Mouse (Mus musculus) cerebral cortex, adult 2 months (tissue): ENCODE measurements around the gene Camkv.

Experiments used
- WGBS: fragments of 180-500 bp; shearing (Covaris S2); methylation state at CpG from one replicate; pipeline ENCODE4 v1.1.7; 2018; 5-methylcytosine and 5-hydroxymethylcytosine counted together

The Camkv gene

DNA sequence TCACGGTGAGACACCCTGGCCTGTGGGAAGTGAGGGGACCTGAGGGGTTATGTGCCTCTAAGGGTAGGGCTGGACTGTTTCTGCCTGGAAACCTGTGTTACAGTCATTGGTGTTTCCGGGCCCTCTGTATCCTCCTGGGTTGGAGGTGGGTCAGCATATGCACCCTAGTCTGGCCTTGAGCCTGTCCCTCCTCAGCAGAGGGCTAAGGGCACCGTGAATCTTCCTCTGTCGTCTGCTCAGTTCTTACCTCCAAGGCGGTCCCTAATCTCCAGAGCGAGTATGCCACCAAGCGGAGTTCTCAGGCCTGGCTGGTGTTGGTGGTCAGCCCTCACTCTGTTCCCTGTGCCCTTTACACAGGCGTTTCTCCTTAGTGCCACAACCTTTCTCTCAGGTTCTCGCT is 27.4 kb downstream of the Camkv start:
- 94% methylated on average over 9 of the region's 9 CpGs for WGBS

GRCm38 (mm10) chr9:107963700-107964099 is 28.2 kb downstream of the Camkv start:
- 13% methylated on average over 5 of the region's 5 CpGs for WGBS

- 88% methylated on average over 9 of the region's 9 CpGs for WGBS
Measured at GRCm38 (mm10) chr9:107964681-107965080, 29.2 kb downstream of the Camkv start.

- 89% methylated on average over 10 of the region's 10 CpGs for WGBS
Measured at GRCm38 (mm10) chr9:107966676-107967075, 31.2 kb downstream of the Camkv start.

GRCm38 (mm10) chr9:107967437-107967836 is 32.0 kb downstream of the Camkv start:
- 63% methylated on average over 6 of the region's 6 CpGs for WGBS

- 91% methylated on average over 7 of the region's 7 CpGs for WGBS
Measured at GRCm38 (mm10) chr9:107968531-107968930, 33.1 kb downstream of the Camkv start.

- WGBS = 87% methylated on average over 5 of the region's 5 CpGs
Measured at GRCm38 (mm10) chr9:107970311-107970710, 34.8 kb downstream of the Camkv start.

DNA sequence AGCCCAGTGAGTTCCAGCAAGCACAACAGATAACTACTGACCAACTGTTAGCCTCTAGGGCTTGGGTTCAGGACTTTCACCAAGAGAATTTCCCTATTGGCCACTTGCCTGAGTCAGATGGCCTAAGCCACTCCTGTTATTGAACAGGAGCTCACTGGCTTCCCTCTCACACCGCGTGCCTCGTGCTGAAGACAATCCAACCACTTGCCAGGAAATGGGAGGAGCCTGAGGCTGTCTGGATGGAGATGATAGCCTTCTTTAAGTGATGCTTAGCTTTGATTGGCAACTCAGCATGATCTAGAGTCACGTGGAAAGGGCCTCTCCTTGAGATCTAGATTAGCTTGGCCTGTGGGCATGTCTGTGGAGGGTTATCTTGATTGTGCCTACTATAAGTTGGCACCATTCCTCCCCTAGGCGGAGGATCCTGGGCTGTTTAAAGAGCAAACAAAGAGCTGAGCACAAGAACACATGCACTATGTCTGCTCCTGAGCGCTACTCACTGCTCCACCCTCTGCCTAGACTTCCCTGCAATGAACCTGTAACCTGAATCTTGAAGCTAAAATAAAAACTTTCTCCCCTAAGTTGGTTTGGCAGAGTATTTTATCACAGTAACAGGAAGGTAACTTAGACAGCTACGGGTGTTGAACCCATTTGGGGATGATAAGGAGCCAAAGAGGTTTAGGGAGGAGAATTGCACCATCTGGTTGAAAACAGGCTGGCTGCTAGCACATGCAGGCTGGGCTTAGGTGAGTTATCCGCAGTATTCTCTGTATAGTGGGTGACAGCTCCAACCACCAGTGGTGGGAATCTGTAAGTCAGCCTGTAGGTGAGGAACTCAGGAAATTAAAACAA is 36.4 kb downstream of the Camkv start:
- WGBS = 73% methylated on average over 8 of the region's 8 CpGs

DNA sequence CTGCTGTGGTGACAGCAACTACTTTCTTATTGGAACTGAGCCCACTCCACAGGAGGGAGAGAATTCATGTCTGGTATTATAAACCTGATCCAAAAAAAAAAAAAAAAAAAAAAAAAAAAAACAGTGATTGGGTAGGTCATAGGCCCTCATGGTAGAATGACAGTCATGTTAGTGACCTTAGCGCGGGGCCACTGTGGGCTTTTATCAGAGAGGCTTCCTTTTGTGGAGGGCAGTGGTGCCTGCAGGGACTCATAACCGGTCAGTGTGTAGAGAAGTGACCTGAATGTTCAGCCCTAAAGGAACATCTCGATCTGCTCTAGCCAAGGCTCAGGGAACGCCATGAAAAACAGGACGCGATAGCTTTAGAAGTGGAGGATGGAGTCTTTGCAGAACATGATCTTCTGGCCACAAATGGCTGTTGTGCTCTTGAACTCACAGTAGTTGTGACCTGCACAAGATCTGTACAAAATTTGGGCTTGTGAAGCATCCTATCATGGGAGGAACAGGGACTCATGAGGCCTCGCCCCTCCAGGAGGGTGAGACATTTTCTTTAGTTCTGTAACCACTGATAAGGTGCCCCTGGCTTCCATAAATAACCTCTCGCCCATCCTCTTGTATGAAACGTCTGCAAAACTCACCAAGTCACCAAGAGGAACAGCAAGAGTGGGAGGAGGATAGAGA is 39.2 kb downstream of the Camkv start:
- WGBS = 78% methylated on average over 10 of the region's 10 CpGs

- 78% methylated on average over 12 of the region's 12 CpGs for WGBS
Measured at GRCm38 (mm10) chr9:107975399-107976386, 40.2 kb downstream of the Camkv start, which contains the start of gene Uba7. Gene Uba7, plus strand, starts transcription at chr9:107975505.

DNA sequence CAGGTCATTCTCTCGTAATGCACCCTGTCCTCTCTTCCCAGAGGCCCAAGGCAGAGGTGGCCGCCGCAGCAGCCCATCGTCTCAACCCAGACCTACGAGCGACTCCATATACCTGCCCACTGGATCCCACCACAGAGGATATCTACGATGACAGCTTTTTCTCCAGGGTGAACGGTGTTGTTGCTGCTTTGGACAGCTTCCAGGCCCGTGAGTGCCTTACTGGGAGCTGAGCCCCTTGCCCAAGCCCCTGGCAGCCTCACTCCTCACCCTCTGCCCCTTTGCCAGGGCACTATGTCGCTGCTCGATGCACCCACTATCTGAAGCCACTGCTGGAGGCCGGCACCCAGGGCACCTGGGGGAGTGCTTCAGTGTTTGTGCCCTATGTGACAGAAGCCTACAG is 43.3 kb downstream of the Camkv start:
- 92% methylated on average over 12 of the region's 12 CpGs for WGBS

- 33% methylated on average over 7 of the region's 7 CpGs for WGBS
Measured at GRCm38 (mm10) chr9:107981684-107982605, 46.5 kb downstream of the Camkv start.

DNA sequence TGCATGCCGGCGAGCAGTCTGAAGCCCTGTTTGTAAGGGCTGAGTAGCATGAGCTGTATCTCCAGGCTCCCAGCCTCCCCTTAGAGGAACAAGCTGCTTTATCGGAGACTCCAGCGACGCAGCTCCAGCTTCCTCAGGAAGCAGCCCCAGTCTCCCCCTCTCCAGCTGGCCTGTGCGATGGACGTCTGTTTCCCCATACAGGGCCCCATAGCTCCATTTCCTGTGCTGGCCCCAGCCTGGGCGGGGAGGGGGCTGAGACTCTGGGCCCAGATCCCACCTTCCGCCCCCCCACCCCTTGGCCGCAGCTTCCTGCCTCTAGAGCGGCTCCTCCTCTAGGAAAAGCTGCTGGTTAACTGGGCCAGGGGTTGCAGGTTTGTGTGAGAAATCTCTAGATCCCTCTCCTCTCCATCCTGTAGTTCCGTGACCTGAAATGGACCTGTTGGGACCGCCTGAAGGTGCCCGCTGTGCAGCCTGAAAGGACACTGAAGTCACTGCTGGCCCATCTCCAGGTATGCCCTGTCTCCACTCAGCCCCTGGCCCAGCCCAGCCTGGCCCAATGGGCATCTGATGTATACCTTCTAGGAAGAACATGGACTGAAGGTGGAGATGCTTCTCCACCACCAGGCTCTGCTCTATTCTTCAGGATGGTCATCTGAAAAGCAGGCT is 47.3 kb downstream of the Camkv start, which contains the start of gene Gm20661:
Gene Gm20661, plus strand, starts transcription at position 378 of the 666 bp plus-strand sequence.
- 29% methylated on average over 14 of the region's 14 CpGs for WGBS

DNA sequence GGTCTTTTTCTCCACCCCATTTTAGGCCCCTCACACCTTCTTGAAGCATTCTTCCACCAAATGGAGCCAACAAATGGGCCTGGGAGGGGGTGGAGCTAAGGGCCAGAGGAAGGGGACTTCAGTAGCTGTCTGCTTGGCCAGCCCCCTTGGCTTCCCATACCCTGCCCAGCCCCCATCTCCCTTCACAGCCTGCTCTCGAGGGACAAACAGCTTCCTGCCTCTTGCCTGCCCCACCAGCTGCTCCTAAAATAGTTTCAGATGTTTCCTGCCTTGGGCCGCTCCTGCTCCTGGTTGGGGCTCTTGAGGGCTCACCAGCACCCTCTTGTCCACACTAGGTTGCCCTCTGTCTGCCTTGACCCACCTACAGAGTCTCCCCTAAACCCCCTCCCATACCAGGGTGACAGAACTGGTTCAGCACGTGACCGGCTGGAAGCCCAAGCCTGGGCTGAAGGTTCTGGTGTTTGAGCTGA is 48.0 kb downstream of the Camkv start:
- WGBS = 58% methylated on average over 4 of the region's 4 CpGs

DNA sequence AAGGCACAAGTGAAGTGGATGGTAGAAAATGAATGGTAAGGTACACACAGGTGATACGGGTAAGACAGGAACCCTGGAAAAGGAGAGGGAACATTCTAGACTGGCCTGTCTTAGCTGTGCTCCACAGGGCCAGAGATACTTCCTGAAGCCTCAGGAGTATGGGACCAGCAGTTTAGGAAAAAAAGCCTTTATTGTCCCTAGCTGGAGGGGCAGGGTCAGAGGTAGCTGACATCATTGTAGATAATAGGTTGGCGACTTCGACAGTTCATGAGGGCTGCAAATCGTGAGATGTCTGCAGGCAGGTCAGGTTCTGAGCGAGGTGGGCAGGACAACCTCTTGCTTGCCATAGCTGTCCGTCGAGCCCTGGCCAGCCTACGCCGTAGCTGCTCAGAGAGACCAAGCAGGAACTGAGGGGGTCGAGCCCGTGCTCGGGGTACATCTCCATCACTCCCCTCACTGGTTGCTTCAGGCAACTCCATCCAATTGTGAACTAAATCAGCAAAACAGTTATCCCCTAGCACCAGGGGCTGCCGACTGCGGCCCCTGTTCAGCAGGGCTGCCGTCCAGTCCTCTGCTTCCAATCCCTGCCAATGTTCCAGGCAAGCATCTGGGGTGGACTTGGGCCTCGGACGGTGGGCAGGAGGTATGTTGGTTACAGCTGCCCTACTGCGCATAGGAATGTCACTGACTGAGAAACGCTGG is 48.7 kb downstream of the Camkv start:
- 79% methylated on average over 19 of the region's 19 CpGs for WGBS

- WGBS = 68% methylated on average over 9 of the region's 9 CpGs
Measured at GRCm38 (mm10) chr9:107984754-107985055, 49.2 kb downstream of the Camkv start.

GRCm38 (mm10) chr9:107985131-107986119 is 50.0 kb downstream of the Camkv start, which contains the start of gene Inka1:
Gene Inka1, minus strand, starts transcription at chr9:107985879.
- WGBS = 5% methylated on average over 58 of the region's 58 CpGs

GRCm38 (mm10) chr9:107986376-107986775 is 50.9 kb downstream of the Camkv start:
- WGBS = 8% methylated on average over 18 of the region's 18 CpGs
